Mouse (Mus musculus) CH12.LX (cell line): ENCODE measurements around the gene Lrrc29. TPM values are rescaled to one million over a fixed set of nuclear protein-coding genes. Genes with fewer than 3 reads are reported as not detected.

Experiments used
- DNase-seq: peaks from one replicate; pipeline ENCODE4 v3.0.0-alpha.2; 2013; ENCODE audit errors: extremely low read depth
- H3K27ac ChIP-seq: 2 replicates; pipeline ENCODE4 v1.5.1; 2012; ENCODE audit warnings: low read depth, mild to moderate bottlenecking, control low read depth, moderate library complexity; ENCODE audit not compliant: insufficient read depth
- H3K27me3 ChIP-seq: replicated peaks from 2 replicates; pipeline ENCODE3; 2012; ENCODE audit warnings: inconsistent platforms
- H3K36me3 ChIP-seq, 2 experiments: replicated peaks in 1 of 2; 2 replicates each; pipeline versions ENCODE3 to v1.6.1; 2012; ENCODE audit warnings: inconsistent platforms in 1 of 2, low read length in 1 of 2, mild to moderate bottlenecking in 1 of 2, mixed read lengths in 1 of 2, moderate library complexity in 1 of 2; ENCODE audit not compliant: control insufficient read depth in 1 of 2, insufficient read depth in 1 of 2
- H3K4me1 ChIP-seq, 2 experiments: 2 replicates each; pipeline ENCODE4 v1.6.1; 2012; ENCODE audit warnings: inconsistent platforms in 1 of 2, moderate library complexity in 1 of 2; ENCODE audit not compliant: insufficient read depth in 2 of 2, control insufficient read depth in 1 of 2
- H3K4me2 ChIP-seq: 2 replicates; pipeline ENCODE4 v1.6.1; 2012; ENCODE audit warnings: low read depth, mild to moderate bottlenecking, control low read depth; ENCODE audit not compliant: poor library complexity, insufficient read depth, severe bottlenecking
- H3K4me3 ChIP-seq, 3 experiments: fragments of 150-350 bp in 1 of 3; sonication (generic) in 1 of 3; replicated peaks in 1 of 3; 2 replicates each; pipeline versions ENCODE3 to v1.5.1; 2011 to 2012; ENCODE audit warnings: low read depth in 2 of 3, low read length in 2 of 3, mild to moderate bottlenecking in 2 of 3, moderate library complexity in 2 of 3, control low read depth in 1 of 3, improper control_type of control experiment in 1 of 3, inconsistent platforms in 1 of 3, mixed read lengths in 1 of 3; ENCODE audit not compliant: poor library complexity in 1 of 3
- H3K79me2 ChIP-seq: replicated peaks from 2 replicates; pipeline ENCODE4 v1.6.1; 2012; ENCODE audit warnings: mild to moderate bottlenecking, moderate library complexity; ENCODE audit not compliant: control insufficient read depth, poor library complexity, insufficient read depth, severe bottlenecking; ENCODE audit errors: extremely low read depth
- H3K9ac ChIP-seq: 2 replicates; pipeline ENCODE4 v1.6.1; 2012; ENCODE audit warnings: low read depth, mild to moderate bottlenecking, control low read depth, moderate library complexity; ENCODE audit not compliant: insufficient read depth
- H3K9me3 ChIP-seq: replicated peaks from 2 replicates; pipeline ENCODE3; 2012; ENCODE audit warnings: low read length, inconsistent platforms, mixed read lengths
- BHLHE40 ChIP-seq: IDR thresholded peaks from 2 replicates; pipeline ENCODE4 v1.6.1; 2011; ENCODE audit warnings: mild to moderate bottlenecking, low read depth, low read length, improper control_type of control experiment
- CHD1 ChIP-seq: IDR thresholded peaks from 2 replicates; pipeline ENCODE4 v1.6.1; 2012; ENCODE audit warnings: low read depth, low read length, improper control_type of control experiment, inconsistent platforms
- CHD2 ChIP-seq: IDR thresholded peaks from 2 replicates; pipeline ENCODE4 v1.6.1; 2011; ENCODE audit warnings: low read length, improper control_type of control experiment
- HCFC1 ChIP-seq: IDR thresholded peaks from 2 replicates; pipeline ENCODE4 v1.6.1; 2012; ENCODE audit warnings: low read depth, mild to moderate bottlenecking, inconsistent platforms, low read length, improper control_type of control experiment
- IRF4 ChIP-seq: IDR thresholded peaks from 2 replicates; pipeline ENCODE4 v1.6.1; 2014; ENCODE audit warnings: low read depth, mild to moderate bottlenecking, inconsistent platforms, low read length, improper control_type of control experiment
- JUN ChIP-seq: IDR thresholded peaks from 2 replicates; pipeline ENCODE4 v1.6.1; 2011; ENCODE audit warnings: low read depth, mild to moderate bottlenecking, low read length, improper control_type of control experiment, moderate library complexity; ENCODE audit not compliant: insufficient read depth
- MAX ChIP-seq: IDR thresholded peaks from 2 replicates; pipeline ENCODE4 v1.6.1; 2011; ENCODE audit warnings: low read length, improper control_type of control experiment
- MAZ ChIP-seq: IDR thresholded peaks from 2 replicates; pipeline ENCODE4 v1.6.1; 2012; ENCODE audit warnings: low read depth, mild to moderate bottlenecking, inconsistent platforms, low read length, improper control_type of control experiment, moderate library complexity
- MEF2A ChIP-seq: IDR thresholded peaks from 2 replicates; pipeline ENCODE4 v1.6.1; 2014; ENCODE audit warnings: low read depth, mild to moderate bottlenecking, inconsistent platforms, low read length, improper control_type of control experiment, borderline replicate concordance
- MXI1 ChIP-seq: IDR thresholded peaks from 2 replicates; pipeline ENCODE4 v1.6.1; 2011; ENCODE audit warnings: mild to moderate bottlenecking, low read depth, low read length, improper control_type of control experiment
- MYC ChIP-seq: IDR thresholded peaks from 2 replicates; pipeline ENCODE4 v1.6.1; 2011; ENCODE audit warnings: low read depth, mild to moderate bottlenecking, improper control_type of control experiment, low read length
- POLR2A ChIP-seq: IDR thresholded peaks from 2 replicates; pipeline ENCODE4 v1.6.1; 2011; ENCODE audit warnings: low read depth, mild to moderate bottlenecking, improper control_type of control experiment, low read length
- POLR2AphosphoS2 ChIP-seq: IDR thresholded peaks from 2 replicates; pipeline ENCODE4 v1.6.1; 2011; ENCODE audit warnings: low read depth, low read length, improper control_type of control experiment
- SMC3 ChIP-seq: IDR thresholded peaks from 2 replicates; pipeline ENCODE4 v1.6.1; 2011; ENCODE audit warnings: low read depth, low read length, improper control_type of control experiment
- TCF12 ChIP-seq: IDR thresholded peaks from 2 replicates; pipeline ENCODE4 v1.6.1; 2014; ENCODE audit warnings: low read depth, mild to moderate bottlenecking, inconsistent platforms, low read length, improper control_type of control experiment
- USF1 ChIP-seq: IDR thresholded peaks from 2 replicates; pipeline ENCODE4 v1.6.1; 2014; ENCODE audit warnings: low read depth, mild to moderate bottlenecking, inconsistent platforms, low read length, improper control_type of control experiment
- ZMIZ1 ChIP-seq: IDR thresholded peaks from 2 replicates; pipeline ENCODE4 v1.6.1; 2012; ENCODE audit warnings: low read depth, mild to moderate bottlenecking, inconsistent platforms, low read length, improper control_type of control experiment
- ZNF384 ChIP-seq: IDR thresholded peaks from 2 replicates; pipeline ENCODE4 v1.6.1; 2012; ENCODE audit warnings: low read depth, low read length, improper control_type of control experiment, inconsistent platforms
- dilution Hi-C: fragments of 300-500 bp; cut with MboI; formaldehyde crosslinking; loops from 2 replicates; pipeline ENCODE4 v1.14.3; 2020; ENCODE audit warnings: low sequenced_read_pairs; ENCODE audit not compliant: extremely low pct_unique_long_range_greater_than_20kb, extremely low pct_ligation_motif_present
- in situ Hi-C: fragments of 300-500 bp; cut with MboI; formaldehyde crosslinking; loops from 3 replicates; pipeline ENCODE4 v1.14.3; 2019; ENCODE audit warnings: low sequenced_read_pairs, low pct_ligation_motif_present, low pct_unique_long_range_greater_than_20kb, mixed read lengths
- polyA plus RNA-seq: library from polyadenylated mRNA; unstranded; fragments of >175 nt; gene quantifications from 2 replicates; pipeline ENCODE4 v1.2.1, GENCODE M21; 2012; ENCODE audit warnings: low read depth; ENCODE audit not compliant: insufficient read length
- total RNA-seq, 2 experiments: library from RNA; depleted of rRNA; stranded (reverse); fragments of 300-350 nt in 1 of 2; fragments of >200 nt in 1 of 2; gene quantifications; 2 replicates each; pipeline ENCODE4 v1.2.3; 2012 to 2014

Lrrc29 gene
- total and polyA plus RNA-seq, 3 experiments: 1.4 to 1.8 (median 1.7) TPM

GRCm38 (mm10) chr8:105305211-105306145 lies 20.6 kb downstream of the Lrrc29 start, which contains the start of gene Elmo3:
Gene Elmo3 (plus strand): TSS chr8:105305601.
- no peaks in the 10 kb centered on the region for H3K9me3 ChIP-seq
- no peak for DNase-seq
- H3K9ac ChIP-seq: no peak within 1 kb of the TSS
- TF ChIP-seq ZNF384: no peak
- peak; percentile 27; the same call in 1 of the 2 replicates for TF ChIP-seq POLR2A
- H3K79me2 ChIP-seq: peaks cover 1% of the 10 kb centered on the region; the same call in 1 of the 2 replicates
- H3K4me2 ChIP-seq: no peak within 1 kb of the TSS
- H3K4me1 ChIP-seq: peaks cover 4 to 54% of the 10 kb centered on the region in 2 experiments
- peak within 1 kb of the TSS in 1 of 3 experiments; percentile 18 for H3K4me3 ChIP-seq
- dilution Hi-C loops (no loop called here), in situ Hi-C loops (no loop called here)
- H3K27me3 ChIP-seq: no peaks in the 10 kb centered on the region
- peaks cover 89 to 97% of the 10 kb centered on the region in 2 experiments for H3K36me3 ChIP-seq
- H3K27ac ChIP-seq: peak within 1 kb of the TSS; percentile 61; the same call in 1 of the 2 replicates

GRCm38 (mm10) chr8:105304325-105305210 lies 21.5 kb downstream of the Lrrc29 start:
- dilution Hi-C loops: no loop called here
- no peak overlapping the region for H3K9ac ChIP-seq
- TF ChIP-seq ZMIZ1 (peak; percentile 89), TCF12 (no peak), POLR2AphosphoS2 (0 out of 2 replicates have a peak, but pooled peaks have one; percentile 44)

GRCm38 (mm10) chr8:105303874-105304273 lies 22.2 kb downstream of the Lrrc29 start:
- Histone ChIP-seq H3K27me3 (no peaks in the 10 kb centered on the region), H3K27ac (no peak overlapping the region), H3K9me3 (no peaks in the 10 kb centered on the region), H3K4me2 (no peak overlapping the region), H3K4me3 (no peak overlapping the region), H3K36me3 (peaks cover 81 to 95% of the 10 kb centered on the region in 2 experiments), H3K79me2 (peaks cover 13% of the 10 kb centered on the region), H3K4me1 (peaks cover 4 to 70% of the 10 kb centered on the region in 2 experiments), H3K9ac (no peak overlapping the region)
- DNase-seq: no peak
- dilution Hi-C loops: no loop called here
- TF ChIP-seq CHD2 (no peak), BHLHE40 (no peak), MAZ (no peak), CHD1 (no peak), POLR2A (no peak), SMC3 (no peak), MEF2A (no peak), ZNF384 (no peak), MAX (no peak), MXI1 (no peak), HCFC1 (no peak), JUN (no peak), IRF4 (no peak), MYC (no peak), USF1 (no peak)
- in situ Hi-C loops: no loop called here

More at GRCm38 (mm10) chr8:105304325-105305210, 21.5 kb downstream of the Lrrc29 start:
- in situ Hi-C loops: no loop called here
- H3K4me2 ChIP-seq: no peak overlapping the region
- H3K4me1 ChIP-seq: peaks cover 4 to 63% of the 10 kb centered on the region in 2 experiments
- H3K9me3 ChIP-seq: no peaks in the 10 kb centered on the region
- no peaks in the 10 kb centered on the region for H3K27me3 ChIP-seq
- no peak for DNase-seq
- H3K36me3 ChIP-seq: peaks cover 88 to 97% of the 10 kb centered on the region in 2 experiments
- H3K4me3 ChIP-seq: peak overlapping the region in 1 of 3 experiments; percentile 18
- peaks cover 8% of the 10 kb centered on the region for H3K79me2 ChIP-seq
- H3K27ac ChIP-seq: peak overlapping the region; percentile 61; the same call in 1 of the 2 replicates
